Mouse (Mus musculus) gastrocnemius, postnatal 25 days (tissue): ENCODE measurements around the gene Ndufa12. TPM values are rescaled to one million over a fixed set of nuclear protein-coding genes. Genes with fewer than 3 reads are reported as not detected.

Experiments used
- DNase-seq: peaks from one replicate; pipeline ENCODE4 v3.0.0; 2022
- long read RNA-seq, 2 experiments: library from polyadenylated mRNA; stranded (forward); transcript quantifications; one replicate each; pipeline ENCODE4 v2.0.0; 2021
- total RNA-seq, 2 experiments: library from RNA; stranded (reverse); gene quantifications; 1 replicate in 1 of 2; 2 replicates in 1 of 2; pipeline ENCODE4 v1.2.3; 2021

Gene Ndufa12
- 100 to 1,000 TPM; 580 to 612 TPM for total RNA-seq
- long read RNA-seq, experiment 1, transcript Ndufa12-201 (4 exons, 1,110 nt): major isoform, 1,781 of 1,830 reads
- long read RNA-seq, experiment 1, partial matches to known transcripts: 29 of 1,830 reads
- long read RNA-seq, experiment 1, other reads (novel, unspliced or antisense): 18 of 1,830 reads
- long read RNA-seq, experiment 2, transcript Ndufa12-201 (4 exons, 1,110 nt): major isoform, 1,120 of 1,154 reads
- long read RNA-seq, experiment 2, partial matches to known transcripts: 17 of 1,154 reads
- long read RNA-seq, experiment 2, other reads (novel, unspliced or antisense): 15 of 1,154 reads

DNA sequence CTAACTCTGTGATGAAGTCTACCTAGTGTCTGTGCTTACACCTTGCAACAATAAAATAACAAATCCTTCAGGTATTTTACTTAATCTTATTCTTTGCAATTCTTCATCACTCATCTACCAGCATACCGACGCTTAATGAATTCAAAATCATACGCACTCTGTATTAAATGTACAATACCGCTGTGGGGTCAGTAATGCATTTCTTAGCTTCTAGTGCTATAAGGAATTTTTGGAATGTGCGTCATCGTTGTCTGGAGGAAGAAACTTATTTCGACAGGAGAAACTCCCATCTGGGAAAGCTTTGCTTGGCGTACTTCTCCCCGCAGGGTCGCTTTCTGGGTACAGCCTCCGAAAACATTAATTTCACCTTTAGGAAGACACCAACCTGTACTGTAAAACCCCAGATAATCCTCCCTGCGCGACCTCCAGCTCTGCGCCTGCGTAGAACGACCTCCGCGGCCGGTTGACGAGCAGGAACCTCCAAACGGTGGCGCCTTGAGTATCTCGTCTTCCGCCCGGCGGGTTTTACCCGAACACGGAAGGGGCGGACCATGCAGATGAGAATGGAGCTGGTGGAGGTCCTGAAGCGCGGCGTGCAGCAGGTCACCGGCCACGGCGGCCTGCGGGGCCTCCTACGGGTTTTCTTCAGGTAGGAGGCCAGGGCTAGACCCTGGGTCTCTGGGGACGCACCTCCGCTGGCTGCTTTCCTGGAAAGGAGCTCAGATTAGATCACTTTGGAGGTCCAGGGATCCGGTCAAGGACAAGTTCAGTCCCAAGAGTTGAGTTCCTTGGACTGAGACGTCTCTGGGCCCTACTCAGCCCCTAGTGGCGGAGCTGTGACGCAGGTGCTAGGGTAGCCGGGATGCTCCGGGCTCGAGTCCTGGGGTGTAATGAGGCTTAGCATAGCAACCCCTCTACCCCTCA lies at the start of gene Ndufa12:
Ndufa12 (plus strand) TSS at position 239 of the 924 bp plus-strand sequence.
- peak; percentile 88 for DNase-seq

DNA sequence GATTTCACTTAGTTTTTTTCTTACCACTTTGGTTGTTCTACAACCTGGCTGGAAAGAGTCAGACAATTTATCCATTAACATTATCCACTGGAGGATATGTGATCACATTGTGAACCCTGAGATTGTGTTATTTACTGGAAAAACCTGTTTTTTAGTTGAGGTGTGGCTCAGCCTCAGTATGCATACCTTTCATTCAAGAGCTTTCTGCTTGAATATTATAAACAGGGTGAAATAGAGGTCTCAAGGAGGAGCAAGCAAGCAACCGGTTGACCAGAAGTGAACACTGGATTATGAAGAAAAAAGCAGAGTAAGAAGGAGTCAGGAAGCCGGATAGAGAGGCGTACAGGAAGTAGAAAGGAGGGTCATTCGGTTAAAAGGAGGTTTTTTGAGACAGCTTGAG lies 47.0 kb upstream of the Ndufa12 start:
- no peak for DNase-seq

DNA sequence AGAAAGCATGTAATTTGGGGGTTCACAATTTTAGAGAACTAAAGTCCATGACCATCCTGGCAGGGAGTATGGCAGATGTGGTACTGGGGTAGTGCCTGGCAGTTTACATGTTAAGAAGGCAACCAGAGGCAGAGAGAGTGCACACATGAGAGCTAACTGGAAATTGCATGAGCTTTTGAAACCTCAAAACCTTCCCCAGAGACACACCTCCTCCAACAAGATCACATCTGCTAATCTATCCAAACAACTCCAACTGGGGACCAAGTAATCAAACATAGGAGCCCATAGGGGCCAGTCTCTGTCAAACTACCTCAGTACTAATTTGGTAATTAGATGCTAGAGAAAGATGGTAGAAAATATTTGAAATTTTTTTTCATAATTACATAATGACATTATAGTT lies 44.7 kb upstream of the Ndufa12 start:
- DNase-seq: no peak

DNA sequence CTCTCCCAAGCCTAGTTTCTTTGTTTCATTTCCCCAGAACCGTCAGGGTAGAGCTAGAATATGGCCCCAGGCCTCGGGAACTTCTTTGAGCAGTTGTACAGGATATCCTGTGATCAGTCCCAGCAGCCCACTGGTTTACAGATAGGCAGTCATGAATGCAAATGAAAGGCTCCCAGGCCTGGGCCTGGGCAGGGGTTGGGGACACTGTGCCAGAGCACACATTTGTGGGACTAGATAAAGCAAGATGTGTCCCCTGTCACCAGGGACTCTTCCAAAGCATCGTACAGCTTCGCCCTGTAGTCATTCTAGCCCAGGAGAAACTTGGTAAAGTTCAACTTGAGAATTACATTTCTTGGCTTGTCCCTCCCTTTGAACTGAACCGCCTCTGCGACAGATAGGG lies 39.6 kb upstream of the Ndufa12 start:
- DNase-seq: no peak

DNA sequence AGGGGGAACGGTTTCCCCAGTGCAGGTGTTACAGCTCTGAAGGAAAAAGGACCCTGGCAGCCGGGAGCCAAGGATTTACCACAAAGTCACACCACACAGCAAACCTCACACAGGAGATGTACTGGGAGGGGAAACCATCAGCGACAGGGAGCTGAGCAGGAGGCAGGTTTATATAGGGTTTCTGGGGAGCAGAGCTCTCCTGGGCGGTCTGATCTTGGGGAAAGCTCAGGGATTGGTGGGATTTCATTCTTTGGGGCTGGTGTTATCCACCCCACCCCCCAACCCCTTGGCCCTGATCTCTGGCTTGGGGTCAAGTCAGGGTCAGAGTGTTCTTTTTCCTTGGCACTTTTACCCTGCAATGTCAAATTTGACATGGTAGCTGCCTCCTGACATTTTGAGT lies 39.1 kb upstream of the Ndufa12 start:
- no peak for DNase-seq

DNA sequence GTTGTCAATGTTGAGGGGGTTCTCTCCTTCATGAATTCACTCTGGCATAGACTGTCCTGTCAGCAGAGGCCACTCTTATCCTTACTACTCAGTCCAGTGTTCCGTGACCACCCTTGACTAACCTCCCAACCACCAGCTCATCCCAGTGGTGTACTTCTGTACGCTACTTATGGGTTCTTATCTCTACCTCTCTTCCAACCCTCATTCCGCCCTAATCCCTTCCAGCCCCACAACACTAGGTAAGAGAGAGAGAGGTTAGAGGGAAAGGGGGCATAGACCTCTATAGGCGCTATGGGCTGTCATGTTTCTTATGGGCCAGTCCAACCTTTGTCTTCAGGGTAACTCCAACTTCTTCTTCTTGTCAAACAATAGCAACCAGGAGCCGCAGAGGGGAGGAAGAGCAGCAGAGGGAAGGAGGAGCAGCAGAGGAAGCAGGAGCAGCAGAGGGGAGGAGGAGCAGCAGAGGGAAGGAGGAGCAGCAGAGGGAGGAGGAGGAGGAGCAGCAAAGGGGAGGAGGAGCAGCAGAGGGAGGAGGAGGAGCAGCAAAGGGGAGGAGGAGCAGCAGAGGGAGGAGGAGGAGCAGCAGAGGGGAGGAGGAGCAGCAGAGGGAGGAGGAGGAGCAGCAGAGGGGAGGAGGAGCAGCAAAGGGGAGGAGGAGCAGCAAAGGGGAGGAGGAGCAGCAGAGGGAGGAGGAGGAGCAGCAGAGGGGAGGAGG lies 37.3 kb upstream of the Ndufa12 start:
- no peak for DNase-seq

DNA sequence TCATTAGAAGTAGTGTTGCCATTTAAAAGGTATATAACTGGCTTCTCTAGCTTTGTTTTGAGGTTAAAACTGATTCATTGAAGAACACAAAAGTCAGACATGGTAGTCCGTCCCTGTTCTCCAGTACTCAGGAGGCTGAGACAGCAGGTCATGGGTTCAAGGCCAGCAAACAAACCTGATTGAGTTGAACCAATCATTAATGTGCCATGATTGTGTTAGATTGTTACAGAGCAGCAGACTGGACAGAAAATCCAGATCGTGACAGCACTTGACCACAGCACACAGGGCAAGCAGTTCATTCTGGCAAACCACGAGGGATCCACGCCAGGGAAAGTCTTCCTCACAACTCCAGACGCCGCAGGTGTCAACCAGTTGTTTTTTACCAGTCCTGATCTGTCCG lies 36.5 kb upstream of the Ndufa12 start:
- DNase-seq: no peak

DNA sequence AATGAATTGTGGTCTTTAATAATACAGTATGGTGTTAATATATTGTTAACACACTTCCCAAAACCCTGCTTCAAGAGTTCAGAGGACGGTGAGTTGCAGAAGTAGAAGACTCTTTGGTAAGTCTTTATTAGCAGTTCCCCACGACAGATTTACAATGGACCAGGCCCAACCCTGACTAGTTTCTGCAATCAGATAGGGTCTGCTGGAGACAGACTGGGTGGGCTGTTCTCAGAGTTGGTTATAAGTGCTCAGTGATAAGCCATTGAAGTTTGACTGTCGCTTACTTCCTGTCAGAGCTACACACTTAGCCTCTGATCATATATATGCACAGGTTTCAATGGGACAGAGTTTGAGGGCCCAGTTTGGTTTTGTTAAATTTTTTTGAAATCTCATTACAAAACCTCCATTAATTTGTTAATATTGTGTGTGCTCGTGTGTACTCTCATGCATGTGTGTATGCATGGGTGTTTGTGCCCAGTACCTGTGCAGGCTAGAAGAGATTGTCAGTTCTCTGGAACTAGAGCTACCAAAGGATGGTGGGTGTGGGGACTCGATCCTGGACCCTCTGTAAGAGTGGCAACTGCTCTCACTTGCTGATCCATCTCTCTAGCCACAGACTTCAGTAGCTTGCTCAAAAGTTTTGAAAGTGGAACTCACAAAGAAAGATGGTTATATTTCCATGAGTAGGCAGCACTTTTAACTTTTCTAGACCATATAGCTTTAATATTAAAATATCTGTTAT lies 34.2 kb upstream of the Ndufa12 start:
- DNase-seq: no peak

DNA sequence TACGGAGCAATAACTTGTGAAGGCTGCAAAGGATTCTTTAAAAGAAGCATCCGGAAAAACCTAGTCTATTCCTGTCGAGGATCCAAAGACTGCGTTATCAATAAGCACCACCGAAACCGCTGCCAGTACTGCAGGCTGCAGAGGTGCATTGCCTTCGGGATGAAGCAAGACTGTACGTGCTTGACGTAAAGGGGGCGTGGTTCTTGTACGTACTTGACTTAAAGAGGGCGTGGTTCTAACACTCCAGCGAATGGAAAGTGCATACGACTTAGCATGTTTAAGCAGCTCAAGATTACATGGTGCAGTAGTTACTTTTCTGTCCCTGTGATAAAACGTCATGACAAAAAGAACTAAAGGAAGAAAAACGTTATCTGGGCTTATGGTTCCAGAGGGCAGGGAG lies 33.1 kb upstream of the Ndufa12 start:
- DNase-seq: no peak

DNA sequence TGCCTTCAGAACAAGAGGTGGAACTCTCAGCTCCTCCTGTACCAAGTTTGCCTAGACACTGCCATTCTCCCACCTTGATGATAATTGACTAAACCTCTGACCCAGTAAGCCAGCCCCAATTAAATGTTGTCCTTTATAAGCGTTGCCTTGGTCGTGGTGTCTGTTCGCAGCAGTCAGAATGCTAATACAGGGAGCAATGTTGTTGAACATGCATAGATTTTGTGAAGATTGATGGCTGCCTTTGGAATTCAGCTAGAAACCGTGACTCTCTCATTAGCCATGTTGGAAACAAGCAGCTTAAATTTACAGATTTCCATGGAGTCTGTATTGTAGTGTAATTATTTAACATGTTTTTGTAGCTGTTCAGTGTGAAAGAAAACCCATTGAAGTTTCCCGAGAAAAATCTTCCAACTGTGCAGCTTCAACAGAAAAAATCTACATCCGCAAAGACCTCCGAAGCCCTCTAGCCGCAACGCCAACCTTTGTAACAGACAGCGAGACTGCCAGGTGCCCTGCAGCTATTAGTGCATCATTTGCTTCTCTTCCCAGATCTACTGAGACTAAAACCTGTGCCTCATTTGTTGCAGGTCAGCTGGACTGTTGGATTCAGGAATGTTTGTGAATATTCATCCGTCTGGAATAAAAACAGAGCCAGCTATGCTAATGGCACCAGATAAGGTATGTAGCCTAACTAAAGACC lies 31.3 kb upstream of the Ndufa12 start:
- DNase-seq: no peak

DNA sequence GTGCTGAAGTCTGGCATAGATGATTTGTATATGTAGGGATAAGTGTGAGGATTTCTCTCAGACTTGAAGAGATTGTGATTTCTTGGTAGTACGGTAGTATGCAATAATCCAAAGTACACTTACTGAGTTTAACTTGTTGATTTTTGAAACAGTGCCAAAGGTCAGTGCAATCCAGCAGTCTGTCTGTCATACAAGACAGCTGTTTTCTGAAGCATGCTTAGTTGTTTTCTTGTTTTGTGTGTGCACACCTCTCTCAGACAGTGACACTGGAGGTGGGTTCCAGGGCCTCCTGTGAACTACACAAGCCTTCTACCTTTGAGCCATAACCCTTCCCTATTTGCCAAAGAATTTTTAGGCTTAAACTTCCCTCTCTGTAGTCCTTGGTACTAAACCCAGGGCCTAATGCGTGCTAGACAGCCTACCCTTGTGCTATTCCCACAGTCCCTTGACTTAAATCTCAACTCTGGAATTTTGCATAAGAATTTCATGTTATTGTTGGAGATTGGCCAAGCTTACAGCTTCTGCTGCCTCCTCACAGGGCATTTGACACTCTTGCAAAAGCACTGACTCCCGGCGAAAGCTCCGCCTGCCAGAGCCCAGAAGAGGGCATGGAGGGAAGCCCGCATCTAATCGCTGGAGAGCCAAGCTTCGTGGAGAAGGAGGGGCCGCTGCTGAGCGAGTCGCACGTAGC lies 26.9 kb upstream of the Ndufa12 start:
- DNase-seq: no peak

DNA sequence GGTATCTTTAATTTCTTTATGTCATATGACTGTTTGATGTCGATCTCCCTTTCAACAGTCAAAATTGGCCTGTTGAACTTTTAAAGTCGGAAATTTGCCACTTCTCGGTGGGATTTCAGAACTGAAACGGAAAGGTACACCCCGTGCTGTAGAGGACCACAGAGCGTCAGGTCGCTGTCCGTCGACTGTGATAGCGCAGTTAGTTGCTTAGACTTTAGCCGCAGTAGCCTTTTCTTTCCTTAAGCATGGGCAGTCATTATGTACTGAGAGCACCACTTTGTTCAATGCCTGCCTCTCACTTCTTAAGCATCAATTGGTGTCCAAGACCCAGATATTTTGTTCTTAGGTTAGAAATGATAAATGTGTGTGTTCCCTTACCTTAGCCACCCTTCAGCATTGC lies 26.4 kb upstream of the Ndufa12 start:
- DNase-seq: no peak

DNA sequence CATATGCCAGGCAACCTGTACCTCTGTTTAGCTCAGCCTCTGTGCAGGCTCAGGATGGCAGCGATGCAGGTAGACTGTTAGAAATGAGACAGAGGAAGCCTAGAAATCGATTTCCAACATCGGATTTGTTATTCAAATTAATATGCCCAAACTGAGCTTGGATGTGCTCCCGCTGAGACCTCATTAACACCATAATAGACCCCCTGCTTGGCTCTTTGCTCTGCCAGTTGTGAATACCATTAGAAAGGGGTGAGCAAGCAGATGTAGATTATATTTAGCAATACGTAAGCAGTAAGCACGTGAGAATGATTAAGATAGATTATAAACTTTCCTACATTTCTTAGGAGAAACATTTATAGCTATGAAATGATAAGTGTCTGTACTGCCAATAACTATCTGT lies 25.8 kb upstream of the Ndufa12 start:
- DNase-seq: no peak

DNA sequence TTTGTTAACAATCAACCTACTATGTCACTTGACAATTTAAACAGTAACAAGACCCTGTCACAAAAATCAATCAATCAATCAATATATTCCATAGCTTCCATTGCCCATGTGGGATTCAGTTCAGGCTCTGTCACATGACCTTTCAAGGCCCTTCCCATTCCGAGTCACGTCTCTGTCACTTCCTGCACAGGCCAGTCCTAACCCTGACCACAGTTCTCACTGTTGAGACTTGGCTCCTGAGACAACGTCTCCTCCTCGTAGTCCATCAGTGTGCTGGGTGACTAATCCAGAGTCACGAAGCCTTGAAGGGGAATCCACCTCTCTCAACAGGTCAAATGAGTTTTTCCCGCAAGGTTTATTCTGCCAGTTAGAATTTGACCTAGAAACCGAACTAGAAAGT lies 23.9 kb upstream of the Ndufa12 start:
- DNase-seq: no peak

DNA sequence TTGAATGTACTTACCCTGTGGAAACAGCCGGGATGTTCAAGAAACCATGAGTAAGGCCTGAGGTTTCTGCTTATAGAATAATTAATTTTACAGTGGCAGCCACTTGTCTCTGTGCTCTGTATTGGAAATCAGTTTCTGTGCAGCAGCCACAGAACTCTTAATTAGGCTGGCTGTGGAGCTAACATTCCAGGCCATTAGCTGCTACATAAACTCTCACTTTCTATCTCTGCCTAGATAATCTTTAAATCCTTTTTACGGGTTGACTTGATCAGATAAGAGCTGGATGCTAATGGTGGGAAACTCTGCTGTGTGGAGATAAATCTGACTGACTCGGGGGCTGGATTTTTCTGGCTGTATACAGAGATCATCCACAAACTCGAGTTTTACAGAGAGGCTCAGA lies 15.3 kb upstream of the Ndufa12 start:
- DNase-seq: no peak

DNA sequence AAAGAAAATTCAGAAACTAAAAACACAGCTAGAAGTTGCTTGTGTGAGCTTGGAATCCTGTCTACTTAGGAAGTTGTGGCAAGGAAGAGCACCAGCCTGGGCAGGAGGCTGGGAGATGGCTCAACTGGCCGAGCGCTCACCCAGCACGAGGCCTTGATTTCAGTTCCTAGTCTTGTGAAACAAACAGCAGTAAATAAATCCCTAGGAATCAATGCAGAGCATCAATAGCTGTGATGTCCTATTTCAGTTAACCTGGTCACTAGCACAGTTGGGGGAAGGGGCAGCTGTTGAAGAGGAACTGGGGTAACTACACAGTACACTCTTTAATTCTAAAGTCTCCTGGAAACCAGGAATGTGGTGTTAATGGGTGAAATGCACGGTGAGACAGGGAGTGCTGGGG lies 6.5 kb downstream of the Ndufa12 start:
- no peak for DNase-seq

DNA sequence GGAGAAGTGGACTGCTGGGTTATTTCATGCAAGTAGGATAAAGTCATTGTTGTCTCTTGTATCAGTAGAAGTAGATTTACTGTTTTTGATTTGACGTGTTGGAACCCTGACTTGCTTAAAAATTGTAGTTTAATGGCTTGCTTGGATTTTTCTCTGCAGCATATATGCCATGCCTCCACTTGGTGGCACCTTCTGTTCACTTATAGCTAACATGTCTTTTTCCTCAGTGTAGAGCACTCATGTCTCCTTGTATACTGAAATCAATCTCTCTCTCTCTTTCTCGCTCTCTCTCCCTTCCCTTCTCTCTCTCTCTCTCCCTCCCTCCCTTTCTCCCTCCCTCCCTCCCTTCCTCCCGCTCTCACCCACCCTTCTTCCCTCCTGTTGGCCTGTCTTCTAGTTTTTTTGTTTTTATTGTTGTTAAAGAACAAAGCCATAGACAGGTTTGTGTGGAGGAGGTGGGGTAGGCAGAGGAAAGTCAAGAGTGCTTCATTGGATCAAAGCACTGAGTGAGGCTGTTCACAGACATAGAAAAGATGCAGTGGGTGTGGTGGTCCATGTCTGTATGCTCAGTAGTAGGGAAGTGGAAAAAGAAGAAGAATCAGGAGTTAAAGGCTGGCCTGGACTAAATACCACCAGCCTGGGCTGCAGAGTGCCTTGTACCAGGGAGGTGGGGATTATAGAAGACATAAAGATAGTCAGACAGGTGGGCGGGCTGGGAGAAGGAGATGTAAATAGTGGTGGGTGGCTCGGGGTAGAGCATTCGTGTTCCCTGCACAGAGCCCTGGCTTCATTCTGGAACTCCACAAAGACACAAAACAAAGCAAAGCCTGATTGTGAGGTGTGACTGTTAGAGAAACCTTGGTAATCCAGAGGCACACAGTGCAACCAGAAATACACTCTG lies 12.4 kb downstream of the Ndufa12 start:
- no peak for DNase-seq

DNA sequence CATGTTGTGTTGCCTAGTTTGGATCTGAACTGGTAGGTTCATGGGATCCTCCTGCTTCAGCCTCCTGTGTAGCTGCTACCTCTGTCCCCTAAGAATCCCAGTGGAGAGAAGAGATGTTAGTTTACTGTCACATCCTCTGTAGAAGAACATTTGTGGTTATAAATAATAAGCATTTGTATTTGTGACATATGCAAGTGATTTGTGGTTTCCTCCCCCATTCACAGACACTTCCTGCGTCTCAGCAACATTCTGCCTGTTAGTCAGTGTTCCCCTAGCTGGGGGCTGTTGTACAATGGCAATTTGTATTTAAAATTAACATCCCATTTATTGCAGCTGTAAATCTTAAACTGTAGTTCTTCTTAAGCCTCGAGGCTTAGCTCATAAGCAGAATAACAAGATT lies 13.2 kb downstream of the Ndufa12 start:
- DNase-seq: no peak

DNA sequence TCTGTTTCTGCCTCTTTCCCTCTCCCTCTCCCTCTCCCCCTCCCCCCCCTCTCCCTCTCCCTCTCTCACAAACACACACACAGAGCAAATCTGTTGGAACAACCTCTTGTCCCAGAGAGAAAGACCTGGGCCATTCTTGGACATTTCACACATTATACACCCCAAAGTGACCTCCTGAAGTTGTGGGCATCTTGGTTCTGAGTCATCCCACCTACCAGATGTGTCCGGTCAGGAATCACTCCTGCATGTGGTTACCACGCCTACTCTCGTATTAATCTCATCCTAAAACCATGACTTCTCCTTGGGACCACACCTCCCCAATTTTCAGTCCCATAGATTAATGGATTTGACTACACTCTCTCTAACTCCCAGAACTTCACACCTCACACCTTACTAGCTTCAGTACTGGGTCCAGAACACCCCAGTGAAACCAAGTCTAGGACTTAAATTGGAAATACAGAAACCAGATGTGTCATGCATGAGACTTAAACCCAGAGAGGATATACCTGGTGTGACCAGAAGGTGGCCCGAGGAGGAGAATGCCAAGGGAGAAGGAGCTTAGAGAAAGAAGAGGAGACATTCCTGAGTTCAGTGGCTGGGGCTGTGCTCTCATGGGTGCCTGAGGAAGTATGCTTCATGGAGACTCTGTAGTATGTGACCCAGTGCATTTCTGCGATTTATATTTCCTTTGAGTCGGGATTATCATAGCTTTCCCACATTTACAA lies 26.7 kb downstream of the Ndufa12 start:
- no peak for DNase-seq
